Mouse (Mus musculus) kidney, postnatal 14 days (tissue): ENCODE data around the gene Hao1.

Experiments
- DNase-seq: peaks from one replicate; pipeline ENCODE4 v3.0.0; 2022; ENCODE audit warnings: mixed read lengths

The Hao1 gene

DNA sequence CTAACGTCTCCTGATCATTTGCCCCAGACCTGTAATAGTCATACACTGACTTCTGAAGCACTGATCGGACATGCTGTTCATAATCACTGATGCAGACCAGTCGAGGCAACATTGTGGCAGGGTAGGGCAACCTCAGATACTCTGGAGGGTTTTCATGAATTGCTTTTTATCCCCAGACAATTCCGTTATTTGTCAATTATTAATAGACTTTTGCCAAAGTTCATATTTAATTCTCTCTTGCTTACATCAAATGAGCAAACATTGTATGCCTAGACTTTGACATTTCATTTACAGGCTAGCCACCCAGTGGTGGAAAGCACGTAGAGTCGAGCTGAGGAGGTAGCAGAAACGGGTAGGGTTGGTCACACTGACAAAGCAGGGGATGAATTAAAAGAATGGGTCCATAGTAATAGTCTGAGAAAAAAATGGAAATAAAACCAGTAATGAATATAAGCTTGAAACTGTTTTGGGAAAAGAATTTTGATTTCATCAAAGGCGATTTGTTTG, at the start of gene Hao1:
Hao1 (minus strand) TSS at position 148 of the 507 bp plus-strand sequence.
- no peak for DNase-seq

- no peak for DNase-seq
These were observed 37.0 kb upstream of the Hao1 start for GRCm38 (mm10) chr2:134591081-134591694.

DNA sequence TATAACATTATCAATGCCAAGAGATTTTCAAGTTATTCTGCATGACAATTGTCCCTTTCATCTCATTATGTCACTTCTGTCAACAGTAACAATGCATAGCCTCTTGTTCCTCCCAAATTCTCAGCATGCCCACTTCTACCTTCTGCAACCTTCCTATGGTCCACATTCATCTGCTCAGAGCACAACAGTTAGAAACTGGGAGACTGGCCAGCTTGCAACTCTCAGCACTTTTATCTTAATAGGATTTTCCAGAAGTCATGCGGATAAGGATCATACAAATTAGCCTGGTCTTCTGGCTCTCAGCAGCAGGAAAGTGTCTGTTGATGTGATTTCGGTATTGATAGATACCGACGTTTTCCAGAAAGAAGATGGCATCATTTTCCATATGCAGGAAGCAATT, 31.1 kb upstream of the Hao1 start:
- no peak for DNase-seq

- DNase-seq = no peak
These were observed 5.3 kb upstream of the Hao1 start for GRCm38 (mm10) chr2:134559422-134559821.

DNA sequence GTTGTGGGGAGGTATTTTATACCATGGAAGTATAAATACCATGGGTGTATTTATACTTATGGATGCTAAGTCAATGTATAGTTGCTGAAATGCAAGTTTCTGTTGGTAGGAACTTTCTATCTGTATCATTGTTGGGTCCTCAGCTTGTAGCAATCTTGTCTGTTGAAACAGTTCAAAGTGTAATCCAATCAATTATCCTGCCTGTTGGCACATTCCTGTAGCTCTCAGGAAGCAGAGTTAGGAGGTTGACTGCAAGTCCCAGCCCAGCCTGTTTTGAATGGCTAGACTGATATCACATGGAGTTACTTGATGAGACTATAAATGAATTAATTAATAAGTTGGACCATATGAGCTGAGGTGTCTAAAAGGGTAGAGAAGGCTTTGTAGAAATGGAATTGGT, 1.8 kb downstream of the Hao1 start:
- no peak for DNase-seq

DNA sequence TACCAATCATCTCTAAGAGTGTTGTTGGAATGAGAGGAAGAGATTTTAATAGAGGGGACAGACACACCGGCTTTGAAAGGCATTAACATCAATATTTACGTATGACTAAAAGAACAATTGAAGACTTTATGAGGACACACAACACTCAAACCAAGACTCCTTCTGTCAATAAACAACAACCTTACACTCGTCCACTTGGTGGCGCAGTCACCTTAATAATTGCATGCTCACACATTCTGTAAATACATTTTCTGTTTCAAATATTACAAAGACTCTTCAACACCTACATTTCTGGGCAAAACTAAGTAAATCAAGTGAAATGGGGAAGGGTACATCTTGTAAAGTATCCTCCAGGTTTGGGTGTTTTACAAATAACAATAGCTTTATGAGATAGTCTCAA, 4.4 kb downstream of the Hao1 start:
- DNase-seq = peak; percentile 57

DNA sequence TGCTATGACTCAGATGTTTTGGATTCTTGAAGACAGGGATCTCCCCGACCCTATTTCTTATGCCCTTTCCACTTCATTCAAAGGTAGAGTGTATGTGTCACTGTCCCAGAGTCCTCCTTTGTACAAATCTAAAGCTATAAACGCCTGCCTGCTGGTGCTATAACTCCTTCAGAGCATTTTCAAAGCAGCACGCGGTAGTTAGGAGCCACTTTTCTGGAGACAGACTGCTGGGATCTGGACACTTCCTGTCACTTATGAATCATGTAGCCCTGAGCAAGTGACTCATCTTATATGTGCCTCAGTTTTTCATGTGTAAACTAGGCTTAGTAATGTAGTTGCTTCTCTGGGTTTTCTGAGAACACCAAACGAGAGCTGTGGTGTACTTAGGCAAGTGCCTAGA, 9.1 kb downstream of the Hao1 start:
- no peak for DNase-seq

DNA sequence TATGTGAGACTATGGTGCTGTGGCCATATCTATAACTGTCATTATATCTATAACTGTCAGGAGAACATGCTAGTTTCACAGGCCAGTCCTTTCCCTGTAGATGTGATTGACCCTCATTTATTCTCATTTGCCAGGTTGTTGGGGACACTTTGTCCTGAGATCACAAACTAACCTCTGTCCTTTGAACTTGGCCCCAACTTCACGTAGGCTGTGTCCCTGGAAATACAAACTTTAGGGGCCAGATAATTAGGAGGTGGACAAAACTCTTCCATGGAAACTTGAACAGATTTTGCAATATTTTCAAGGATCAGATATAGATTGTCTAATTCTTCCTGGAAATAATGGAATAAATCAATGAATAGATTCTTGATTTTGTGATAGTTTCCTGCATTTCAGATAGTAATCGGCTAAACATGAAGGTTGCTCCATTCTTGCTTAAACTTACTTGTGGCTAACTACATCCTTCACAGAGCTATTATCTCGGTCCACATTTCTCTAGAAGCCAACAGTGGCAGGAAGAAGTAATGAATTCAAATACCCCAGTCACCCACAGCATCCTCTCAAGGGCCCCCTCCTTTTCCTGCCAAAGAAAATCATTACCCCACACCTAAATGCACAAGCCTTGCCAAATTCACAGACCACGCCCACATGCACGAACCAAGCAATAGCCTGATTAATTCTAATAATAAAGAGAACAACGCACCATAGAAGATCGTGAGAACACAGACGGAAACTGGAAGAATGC, 9.7 kb downstream of the Hao1 start:
- no peak for DNase-seq

- DNase-seq = no peak
These were observed 10.7 kb downstream of the Hao1 start for GRCm38 (mm10) chr2:134543501-134543900.

DNA sequence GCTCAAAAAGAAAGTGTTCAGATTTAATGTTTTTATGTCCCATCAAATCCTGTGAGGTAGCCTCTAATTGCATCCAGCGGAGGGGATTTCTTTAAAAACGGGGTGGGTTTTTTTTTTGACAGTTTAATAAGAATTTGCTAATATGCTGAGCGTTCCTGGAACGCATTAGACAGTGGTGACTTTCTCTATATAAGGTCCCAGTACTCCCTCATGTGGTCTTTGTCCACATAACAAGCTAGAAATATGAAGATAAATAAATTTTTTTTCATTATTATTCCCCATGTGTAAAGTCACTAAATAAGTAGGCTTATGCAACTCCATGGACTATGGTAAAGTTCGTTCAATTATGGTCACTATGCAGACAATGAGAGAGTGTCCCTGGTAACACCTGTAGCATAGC, 13.1 kb downstream of the Hao1 start:
- DNase-seq = no peak

DNA sequence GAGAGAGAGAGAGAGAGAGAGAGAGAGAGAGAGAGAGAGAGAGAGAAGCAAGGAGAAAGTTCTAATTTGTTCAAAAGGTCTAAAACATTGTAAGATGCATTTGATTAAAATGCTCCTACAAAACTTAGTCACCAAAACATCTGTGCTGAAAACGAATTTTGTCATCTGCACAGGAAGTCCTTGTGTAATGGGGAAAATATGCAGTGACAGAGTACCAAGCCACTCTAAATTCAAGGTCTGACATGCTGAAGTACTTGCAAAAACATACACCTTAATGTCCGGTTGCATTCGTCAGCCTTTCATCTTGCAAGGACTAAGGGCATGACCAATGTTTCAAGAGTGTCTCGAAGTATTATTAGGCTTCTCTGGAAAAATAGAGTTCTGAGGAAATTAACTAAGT, 15.7 kb downstream of the Hao1 start:
- DNase-seq = no peak

DNA sequence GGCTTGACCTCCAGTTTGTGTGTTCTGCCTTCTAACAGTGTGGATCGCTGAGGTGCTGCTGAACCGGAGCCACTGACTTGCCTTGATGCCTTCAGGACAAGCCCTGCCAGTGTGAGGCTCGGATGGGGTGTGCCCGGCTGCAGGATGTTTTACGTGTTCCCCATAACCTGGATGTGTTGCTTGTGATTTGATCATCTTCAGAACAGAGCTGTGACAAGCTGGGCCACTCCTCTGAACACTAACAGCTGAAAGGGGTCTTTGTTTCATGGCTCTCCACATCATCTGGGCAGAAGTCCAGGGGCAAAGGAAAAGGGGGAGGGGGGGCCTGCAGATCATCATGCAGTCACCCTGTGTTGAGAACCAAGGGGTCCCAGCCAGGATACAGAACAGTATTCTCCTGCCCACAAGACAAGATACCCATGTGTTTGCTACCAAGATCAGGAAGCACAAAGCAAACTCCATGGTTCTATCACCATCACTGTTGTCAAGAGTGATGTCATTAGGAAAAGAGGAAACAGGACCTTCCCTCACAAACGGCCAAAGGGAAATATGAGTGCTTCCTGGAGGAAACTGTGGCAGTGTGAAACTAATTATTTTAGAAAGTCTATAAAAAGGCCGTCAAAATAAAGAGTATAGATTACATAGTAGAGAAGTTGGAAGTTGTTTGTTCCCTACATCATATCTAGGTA, 25.9 kb downstream of the Hao1 start:
- DNase-seq = no peak

DNA sequence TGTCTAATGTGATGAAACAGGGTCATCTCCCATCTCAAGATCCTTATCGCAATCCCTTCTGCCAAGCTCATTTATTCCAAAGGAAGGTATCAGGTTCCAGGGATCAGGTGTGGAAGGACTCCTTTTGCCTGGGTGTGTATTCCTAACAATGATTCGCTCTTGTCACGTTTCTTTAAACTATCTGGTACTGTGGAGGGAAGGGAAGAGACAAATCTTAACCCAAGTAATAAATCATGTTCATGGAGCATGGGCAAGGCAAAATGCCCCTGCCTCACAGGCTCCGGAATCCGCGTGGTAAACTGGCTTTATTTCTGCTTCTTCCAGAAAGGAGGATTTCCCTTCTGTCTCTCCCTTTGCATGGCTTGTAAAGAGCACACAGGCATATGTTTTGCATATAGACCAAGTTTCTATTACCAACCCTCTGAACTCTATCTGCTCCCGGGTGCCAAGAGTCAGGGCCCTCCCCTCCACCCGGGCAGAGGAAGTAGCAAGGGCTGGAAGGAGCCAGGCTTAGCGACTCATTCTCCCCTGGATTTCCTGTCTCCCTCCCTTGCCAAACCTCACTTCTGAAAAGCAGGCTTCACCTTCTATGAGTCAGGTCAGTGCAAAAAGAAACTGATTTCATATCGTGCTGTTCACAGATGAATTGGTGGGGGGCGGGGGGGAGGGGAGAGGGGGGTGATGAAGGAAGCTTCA, 26.6 kb downstream of the Hao1 start:
- peak; percentile 43 for DNase-seq

DNA sequence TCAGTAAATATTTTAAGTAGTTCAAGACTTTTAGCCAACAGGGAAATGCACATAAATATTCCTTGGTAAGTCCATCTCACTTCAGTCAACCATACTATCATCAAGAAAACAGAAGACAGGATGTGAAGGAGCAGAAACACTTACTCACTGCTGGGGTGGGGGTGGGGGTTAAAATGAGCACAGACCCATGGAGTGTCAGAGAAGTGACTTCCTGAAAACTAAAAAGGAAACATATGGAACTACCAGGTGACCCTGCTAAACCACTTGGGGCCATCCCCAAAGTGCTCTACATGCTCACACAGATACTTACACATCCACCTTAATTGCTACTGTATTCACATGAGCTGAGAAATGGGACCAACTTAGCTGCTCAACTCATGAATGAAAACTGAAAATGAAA, 36.1 kb downstream of the Hao1 start:
- no peak for DNase-seq

DNA sequence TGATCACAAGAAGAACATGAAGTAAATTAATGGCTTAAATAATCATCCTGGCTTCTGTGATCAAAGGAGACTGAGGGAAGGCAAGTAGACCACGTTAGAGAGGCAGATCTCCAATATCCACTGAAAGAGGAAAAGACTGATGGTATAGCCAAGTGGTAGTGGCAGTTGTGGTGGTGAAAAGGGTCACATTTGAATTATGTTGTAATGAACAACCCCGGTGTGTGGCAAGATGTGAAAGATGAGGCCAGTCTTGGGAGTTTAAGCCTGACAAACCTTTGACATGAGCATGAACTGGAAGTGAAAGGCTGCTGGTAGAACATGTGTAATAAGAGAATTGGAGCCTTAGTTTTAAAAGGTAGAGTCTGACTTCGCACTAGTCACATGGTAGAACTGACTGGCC, 54.4 kb downstream of the Hao1 start:
- no peak for DNase-seq

- DNase-seq = no peak
These were observed 55.7 kb downstream of the Hao1 start for GRCm38 (mm10) chr2:134498450-134498849.

DNA sequence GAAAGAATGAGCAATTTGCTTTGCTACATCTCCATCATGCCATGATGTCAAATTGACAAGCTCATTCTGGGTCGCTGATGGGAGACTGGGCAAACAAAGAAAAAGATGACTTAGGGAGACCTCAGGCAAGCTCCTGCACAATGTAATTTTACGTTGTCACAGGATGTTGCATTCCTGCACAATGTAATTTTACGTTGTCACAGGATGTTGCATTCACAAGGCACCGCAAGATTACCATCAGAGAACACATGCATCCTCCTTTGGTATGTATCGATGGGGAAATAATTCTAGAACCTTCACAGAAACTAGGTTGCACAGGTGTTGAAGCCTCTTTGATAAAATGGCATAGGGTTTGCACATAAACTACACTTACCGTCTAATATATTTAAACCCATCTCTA, 65.5 kb downstream of the Hao1 start:
- no peak for DNase-seq

GRCm38 (mm10) chr2:134486055-134486834, 67.9 kb downstream of the Hao1 start:
- peak; percentile 5 for DNase-seq

- peak; percentile 9 for DNase-seq
These were observed 71.5 kb downstream of the Hao1 start for GRCm38 (mm10) chr2:134482683-134483082.

GRCm38 (mm10) chr2:134481759-134482158, 72.4 kb downstream of the Hao1 start:
- peak; percentile 80 for DNase-seq

- no peak for DNase-seq
These were observed 73.0 kb downstream of the Hao1 start for GRCm38 (mm10) chr2:134481174-134481573.

DNA sequence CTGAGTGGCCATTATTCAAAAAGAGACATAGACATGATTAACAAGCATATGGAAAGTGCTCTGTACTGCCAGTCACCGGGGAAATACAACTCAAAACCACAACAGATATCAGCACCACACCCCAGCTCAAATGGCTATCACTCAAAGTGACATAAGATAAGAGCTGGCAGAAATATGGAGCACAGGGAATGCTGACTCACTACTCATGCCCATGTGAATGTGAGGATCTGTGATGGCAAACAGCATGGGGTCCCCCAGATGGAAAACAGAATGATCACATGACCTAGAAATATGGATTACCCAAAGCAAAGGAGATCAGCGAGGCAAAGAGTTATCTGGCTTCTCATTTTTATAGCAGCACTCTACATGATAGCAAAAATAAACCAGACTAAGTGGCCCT, 89.0 kb downstream of the Hao1 start:
- no peak for DNase-seq

GRCm38 (mm10) chr2:134462321-134462720, 91.8 kb downstream of the Hao1 start:
- DNase-seq = no peak
